Mouse (Mus musculus): ENCODE measurements around the gene Lrrc8b.

DNA sequence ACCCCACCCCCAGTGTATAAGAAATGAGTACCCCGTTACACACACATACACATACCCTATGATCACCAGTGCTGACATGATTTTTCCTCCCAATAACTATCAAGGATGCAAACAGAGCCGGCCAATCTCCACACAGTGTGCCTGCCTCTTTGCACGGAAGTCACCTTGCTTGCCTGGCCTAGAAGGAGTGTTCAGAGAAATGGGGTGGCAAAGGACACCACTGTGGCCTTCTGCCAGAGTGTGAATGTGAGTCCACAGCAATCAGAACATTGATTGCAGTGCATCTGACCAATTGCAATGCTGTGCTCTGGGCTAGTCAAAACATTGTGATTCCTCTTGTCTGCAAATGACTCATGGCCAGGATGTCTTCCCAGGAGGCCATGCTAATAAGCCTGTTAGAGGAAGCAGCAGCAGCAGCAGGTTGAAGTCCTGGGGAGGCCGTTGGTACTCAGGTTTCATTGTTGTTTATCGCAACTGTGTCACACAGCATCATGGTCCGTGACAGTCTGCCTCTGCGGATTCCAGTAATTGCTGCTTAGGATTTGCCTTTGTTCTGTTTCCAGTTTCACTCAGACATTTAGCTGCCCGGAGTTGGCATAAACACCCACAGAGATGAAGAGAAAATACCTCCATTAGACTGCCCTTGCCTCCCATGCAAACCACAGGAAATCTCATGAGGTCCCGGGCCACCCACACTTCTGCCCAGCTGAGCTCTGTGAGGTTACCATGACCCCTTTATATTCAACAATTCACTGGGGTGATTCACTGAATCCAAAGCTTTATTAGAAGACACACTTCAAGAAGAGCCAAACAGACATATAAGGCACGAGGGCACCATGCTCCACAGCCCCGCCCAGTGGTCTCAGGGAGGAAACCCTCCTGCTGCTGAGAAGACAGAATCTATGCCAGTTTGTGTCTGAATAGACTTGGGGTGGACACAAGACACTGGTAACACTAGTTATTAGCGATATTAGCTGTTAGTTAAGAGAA lies 84.9 kb downstream of the Lrrc8b start:
- no peak for TF ChIP-seq EP300 (optimal IDR thresholded peaks at IDR 0.05)
- peak; percentile 38 for TF ChIP-seq CTCF (IDR thresholded peaks at IDR 0.05; ENCODE audit: low read depth)

All from stomach, postnatal 0 days (tissue).